In genomic region chr7:31097583-31098248, GRCm38 (mm10) we compare ENCODE assay signal across 8 mouse cellular contexts. TPM values are rescaled to one million over a fixed set of nuclear protein-coding genes. Genes with fewer than 3 reads are reported as not detected.
A peak's percentile ranks its signal among the peaks of the same experiment; 100 is the strongest.
DNase-seq lines count a peak whose midpoint lies in the region; ATAC-seq lines count a peak whose summit lies in the region.

No protein-coding gene starts in this region.

- peak overlapping the region; percentile 40 for H3K4me2 ChIP-seq in hindbrain, embryonic 12.5 days (replicated peaks)

- H3K27me3 ChIP-seq in hindbrain, embryonic 12.5 days = no peaks in the 10 kb centered on the region

- peak; percentile 66 for DNase-seq in MEL-GATA-1-ER (ENCODE audit: extremely low read depth, low read depth)
- peak; percentile 89 for DNase-seq in cerebellum, adult 9-10 months
- DNase-seq in frontal cortex, postnatal 10 days (ENCODE audit: low spot score in 2 of 2) = peak; percentile 79 to 89
- DNase-seq in layer of hippocampus, postnatal 10 days (ENCODE audit: low spot score in 2 of 2) = peak; percentile 93 to 94
- DNase-seq in lung, postnatal 10 days = peak; percentile 97
- DNase-seq in retina, adult 2 months (ENCODE audit: low read depth, low spot score) = peak; percentile 56
- DNase-seq in thymus, postnatal 25 days = peak; percentile 92

- no peaks in the 10 kb centered on the region for H3K36me3 ChIP-seq in hindbrain, embryonic 12.5 days

- ATAC-seq in hindbrain, embryonic 12.5 days (ENCODE audit: low FRiP score) = peak; percentile 85

- no peaks in the 10 kb centered on the region for H3K9me3 ChIP-seq in hindbrain, embryonic 12.5 days (replicated peaks)

- H3K4me1 ChIP-seq in hindbrain, embryonic 12.5 days = peaks cover 6% of the 10 kb centered on the region

- 40% methylated on average over 18 of the region's 20 CpGs for WGBS in hindbrain, embryonic 12.5 days

- no peak overlapping the region for H3K27ac ChIP-seq in hindbrain, embryonic 12.5 days

- peak overlapping the region; percentile 32; the same call in 1 of the 2 replicates for H3K9ac ChIP-seq in hindbrain, embryonic 12.5 days

- H3K4me3 ChIP-seq in hindbrain, embryonic 12.5 days = peak overlapping the region; percentile 8; the same call in 1 of the 2 replicates

RNA-seq across cellular contexts. Expression of gene Hpn, which starts 17.4 kb away (rescaled TPM):
- 2.3 and 2.7 TPM in 2 replicates for polyA plus RNA-seq in hindbrain, embryonic 12.5 days (2016; fragmentation: Nextera tagmentation; extraction: Ambion mirVana)
- total RNA-seq in layer of hippocampus, postnatal 10 days (2021) = 1 to 10 TPM; 2.1 to 2.9 TPM

RNA-seq across cellular contexts. Expression of gene Fxyd3, which starts 21.2 kb away (rescaled TPM):
- 5.5 and 12.3 TPM in 2 replicates for polyA plus RNA-seq in hindbrain, embryonic 12.5 days (2016; fragmentation: Nextera tagmentation; extraction: Ambion mirVana)
- total RNA-seq in layer of hippocampus, postnatal 10 days (2021) = 1 to 10 TPM in 1 of 2 experiments, not detected in 1; 1.2 TPM

RNA-seq across cellular contexts. Expression of gene Scn1b, which starts 29.1 kb away (rescaled TPM):
- polyA plus RNA-seq in hindbrain, embryonic 12.5 days (2016; fragmentation: Nextera tagmentation; extraction: Ambion mirVana) = 2.7 and 3.8 TPM in 2 replicates
- 100 to 1,000 TPM; 264 to 274 TPM for total RNA-seq in layer of hippocampus, postnatal 10 days (2021)

RNA-seq across cellular contexts. Expression of gene Lgi4, which starts 38.6 kb away (rescaled TPM):
- polyA plus RNA-seq in hindbrain, embryonic 12.5 days (2016; fragmentation: Nextera tagmentation; extraction: Ambion mirVana) = 2.1 TPM in 2 replicates
- 10 to 100 TPM; 13.2 to 15.5 TPM for total RNA-seq in layer of hippocampus, postnatal 10 days (2021)

RNA-seq across cellular contexts. Expression of gene Fxyd1, which starts 40.7 kb away (rescaled TPM):
- 25.3 and 34.7 TPM in 2 replicates for polyA plus RNA-seq in hindbrain, embryonic 12.5 days (2016; fragmentation: Nextera tagmentation; extraction: Ambion mirVana)
- 10 to 100 TPM; 67.2 to 69.2 TPM for total RNA-seq in layer of hippocampus, postnatal 10 days (2021)
